Mouse (Mus musculus): ENCODE results near the gene Clcn1. TPM values are rescaled to one million over a fixed set of nuclear protein-coding genes. Genes with fewer than 3 reads are reported as not detected.

The Clcn1 gene
- total and polyA plus RNA-seq, 3 experiments, result 4.3 to 12.1 (median 4.9) TPM

- Histone ChIP-seq H3K4me3 (no peak overlapping the region), H3K27ac (no peak overlapping the region), H3K36me3 (ENCODE audit: control insufficient read depth, insufficient read depth, low read length) (no peaks in the 10 kb centered on the region), H3K79me2 (replicated peaks; ENCODE audit: control insufficient read depth, insufficient read depth, low read length) (no peaks in the 10 kb centered on the region), H3K27me3 (ENCODE audit: control insufficient read depth, insufficient read depth, low read length) (no peaks in the 10 kb centered on the region), H3K9ac (ENCODE audit: low read depth, low read length) (no peak overlapping the region), H3K4me1 (ENCODE audit: control insufficient read depth, insufficient read depth, low read length) (no peaks in the 10 kb centered on the region)
- DNase-seq, result no peak
- 67% methylated on average over 4 of the region's 4 CpGs for WGBS
- no peak for TF ChIP-seq CTCF (IDR thresholded peaks at IDR 0.05)
- no peak for TF ChIP-seq EP300 (IDR thresholded peaks at IDR 0.05; ENCODE audit: insufficient read depth, low read depth, low read length)
- intact Hi-C loops (cut with DNase I), result loop anchor here (10.0 kb wide), 1 partner anchor 267 kb away; no protein-coding TSS in a partner anchor
These were observed 31.8 kb downstream of the Clcn1 start for GRCm38 (mm10) chr6:42318293-42318692.

GRCm38 (mm10) chr6:42323371-42324066 is 37.0 kb downstream of the Clcn1 start:
- H3K27ac ChIP-seq, result no peak overlapping the region
- no peaks in the 10 kb centered on the region for H3K36me3 ChIP-seq (ENCODE audit: control insufficient read depth, insufficient read depth, low read length)
- no peak for TF ChIP-seq EP300 (IDR thresholded peaks at IDR 0.05; ENCODE audit: insufficient read depth, low read depth, low read length)
- H3K79me2 ChIP-seq (replicated peaks; ENCODE audit: control insufficient read depth, insufficient read depth, low read length), result no peaks in the 10 kb centered on the region
- peaks cover 2% of the 10 kb centered on the region for H3K4me1 ChIP-seq (ENCODE audit: control insufficient read depth, insufficient read depth, low read length)
- no peak for DNase-seq
- no peak overlapping the region for H3K9ac ChIP-seq (ENCODE audit: low read depth, low read length)
- WGBS, result 6% methylated on average over 28 of the region's 28 CpGs
- H3K4me3 ChIP-seq, result peak overlapping the region; percentile 50
- peaks cover 10% of the 10 kb centered on the region for H3K27me3 ChIP-seq (ENCODE audit: control insufficient read depth, insufficient read depth, low read length)
- intact Hi-C loops (cut with DNase I), result loop anchor here (2.0 to 10.0 kb wide), 2 partner anchors 97 to 559 kb away; no protein-coding TSS in a partner anchor

- Histone ChIP-seq H3K36me3 (ENCODE audit: control insufficient read depth, insufficient read depth, low read length) (no peaks in the 10 kb centered on the region), H3K4me1 (ENCODE audit: control insufficient read depth, insufficient read depth, low read length) (peaks cover 2% of the 10 kb centered on the region), H3K9ac (ENCODE audit: low read depth, low read length) (peak overlapping the region; percentile 68), H3K27ac (no peak overlapping the region), H3K79me2 (replicated peaks; ENCODE audit: control insufficient read depth, insufficient read depth, low read length) (no peaks in the 10 kb centered on the region), H3K27me3 (ENCODE audit: control insufficient read depth, insufficient read depth, low read length) (peaks cover 10% of the 10 kb centered on the region), H3K4me3 (peak overlapping the region; percentile 50)
- no peak for DNase-seq
- intact Hi-C loops (cut with DNase I), result loop anchor here (2.0 to 10.0 kb wide), 2 partner anchors 97 to 559 kb away; no protein-coding TSS in a partner anchor
- TF ChIP-seq CTCF (IDR thresholded peaks at IDR 0.05) (no peak), POLR2A (IDR thresholded peaks at IDR 0.05; ENCODE audit: insufficient read depth, low read depth, low read length) (no peak), EP300 (IDR thresholded peaks at IDR 0.05; ENCODE audit: insufficient read depth, low read depth, low read length) (no peak)
- under 1% methylated on average over 23 of the region's 32 CpGs for WGBS
These were observed 37.6 kb downstream of the Clcn1 start for GRCm38 (mm10) chr6:42324067-42324481.

GRCm38 (mm10) chr6:42324482-42325267 is 38.2 kb downstream of the Clcn1 start, which contains the start of gene Fam131b:
Fam131b (minus strand) TSS chr6:42324643.
- H3K9ac ChIP-seq (ENCODE audit: low read depth, low read length), result peak within 1 kb of the TSS; percentile 68
- H3K27ac ChIP-seq, result peak within 1 kb of the TSS; percentile 4; the same call in 1 of the 2 replicates
- TF ChIP-seq CTCF (IDR thresholded peaks at IDR 0.05), result no peak
- TF ChIP-seq EP300 (IDR thresholded peaks at IDR 0.05; ENCODE audit: insufficient read depth, low read depth, low read length), result no peak
- no peaks in the 10 kb centered on the region for H3K79me2 ChIP-seq (replicated peaks; ENCODE audit: control insufficient read depth, insufficient read depth, low read length)
- H3K36me3 ChIP-seq (ENCODE audit: control insufficient read depth, insufficient read depth, low read length), result no peaks in the 10 kb centered on the region
- peak; percentile 59 to 63 for DNase-seq
- WGBS, result 1% methylated on average over 50 of the region's 68 CpGs
- intact Hi-C loops (cut with DNase I), result loop anchor here (2.0 to 10.0 kb wide), 2 partner anchors 98 to 560 kb away; no protein-coding TSS in a partner anchor
- H3K4me3 ChIP-seq, result peak within 1 kb of the TSS; percentile 50
- peaks cover 10% of the 10 kb centered on the region for H3K27me3 ChIP-seq (ENCODE audit: control insufficient read depth, insufficient read depth, low read length)
- H3K4me1 ChIP-seq (ENCODE audit: control insufficient read depth, insufficient read depth, low read length), result peaks cover 2% of the 10 kb centered on the region

GRCm38 (mm10) chr6:42325268-42325609 is 38.8 kb downstream of the Clcn1 start:
- H3K9ac ChIP-seq (ENCODE audit: low read depth, low read length), result peak overlapping the region; percentile 68
- DNase-seq, result peak; percentile 76 to 85
- no peaks in the 10 kb centered on the region for H3K36me3 ChIP-seq (ENCODE audit: control insufficient read depth, insufficient read depth, low read length)
- H3K79me2 ChIP-seq (replicated peaks; ENCODE audit: control insufficient read depth, insufficient read depth, low read length), result no peaks in the 10 kb centered on the region
- TF ChIP-seq POLR2A (IDR thresholded peaks at IDR 0.05; ENCODE audit: insufficient read depth, low read depth, low read length) (no peak), EP300 (IDR thresholded peaks at IDR 0.05; ENCODE audit: insufficient read depth, low read depth, low read length) (0 out of 2 replicates have a peak, but pooled peaks have one; percentile 4), CTCF (IDR thresholded peaks at IDR 0.05) (peak; percentile 94)
- peak overlapping the region; percentile 4; the same call in 1 of the 2 replicates for H3K27ac ChIP-seq
- WGBS, result 10% methylated on average over 7 of the region's 7 CpGs
- peak overlapping the region; percentile 50 for H3K4me3 ChIP-seq
- peaks cover 2% of the 10 kb centered on the region for H3K4me1 ChIP-seq (ENCODE audit: control insufficient read depth, insufficient read depth, low read length)
- H3K27me3 ChIP-seq (ENCODE audit: control insufficient read depth, insufficient read depth, low read length), result peaks cover 10% of the 10 kb centered on the region
- intact Hi-C loops (cut with DNase I), result loop anchor here (2.0 to 10.0 kb wide), 2 partner anchors 98 to 560 kb away; no protein-coding TSS in a partner anchor
